Mouse (Mus musculus) heart, embryonic 11.5 days (tissue): ENCODE measurements around the gene Fam210b. TPM values are rescaled to one million over a fixed set of nuclear protein-coding genes. Genes with fewer than 3 reads are reported as not detected.

ENCODE experiments used
- ATAC-seq: fragments of 200-750 bp; cut with Nextera tagmentation; replicated peaks from 2 replicates; pipeline ENCODE4 v1.8.0; 2017; ENCODE audit warnings: moderate library complexity; ENCODE audit not compliant: insufficient number of reproducible peaks, low FRiP score, low TSS enrichment
- H3K27ac ChIP-seq: fragments of 300-500 bp; sonication (generic); 2 replicates; pipeline ENCODE4 v1.5.1; 2014; ENCODE audit warnings: mild to moderate bottlenecking, low read depth, low read length
- H3K27me3 ChIP-seq: fragments of 300-500 bp; sonication (generic); 2 replicates; pipeline ENCODE4 v1.6.1; 2014; ENCODE audit warnings: mild to moderate bottlenecking, low read length, mixed read lengths; ENCODE audit not compliant: control insufficient read depth, insufficient read depth
- H3K36me3 ChIP-seq: fragments of 300-500 bp; sonication (generic); 2 replicates; pipeline ENCODE4 v1.6.1; 2014; ENCODE audit warnings: mild to moderate bottlenecking, low read length, moderate library complexity, mixed read lengths; ENCODE audit not compliant: control insufficient read depth, insufficient read depth
- H3K4me1 ChIP-seq: fragments of 300-500 bp; sonication (generic); 2 replicates; pipeline ENCODE4 v1.6.1; 2014; ENCODE audit warnings: low read length; ENCODE audit not compliant: control insufficient read depth, insufficient read depth
- H3K4me2 ChIP-seq: fragments of 300-500 bp; sonication (generic); 2 replicates; pipeline ENCODE4 v1.6.1; 2014; ENCODE audit warnings: mild to moderate bottlenecking, moderate library complexity
- H3K4me3 ChIP-seq: fragments of 300-500 bp; sonication (generic); 2 replicates; pipeline ENCODE4 v1.5.1; 2014; ENCODE audit warnings: low read depth, low read length
- H3K9ac ChIP-seq: fragments of 300-500 bp; sonication (generic); 2 replicates; pipeline ENCODE4 v1.6.1; 2014; ENCODE audit warnings: mild to moderate bottlenecking, low read depth, low read length, moderate library complexity
- H3K9me3 ChIP-seq: fragments of 300-500 bp; sonication (generic); replicated peaks from 2 replicates; pipeline ENCODE4 v1.6.1; 2016; ENCODE audit warnings: low read length; ENCODE audit not compliant: control insufficient read depth
- WGBS: fragments of 180-500 bp; shearing (Covaris S2); extraction: QIAGEN DNeasy Blood & Tissue Kit; methylation state at CpG from one replicate; pipeline ENCODE4 v1.1.7; 2014; ENCODE audit not compliant: insufficient replicate concordance; 5-methylcytosine and 5-hydroxymethylcytosine counted together
- polyA plus RNA-seq: library from polyadenylated mRNA; unstranded; fragments of >200 nt; fragmentation: Nextera tagmentation; extraction: Ambion mirVana; gene quantifications from 2 replicates; pipeline ENCODE4 v1.2.1, GENCODE M21; 2014

Gene Fam210b
- polyA plus RNA-seq, 1 experiment from 2014 or later, result 24.1 TPM

- Histone ChIP-seq H3K36me3 (peaks cover 39% of the 10 kb centered on the region), H3K4me1 (no peaks in the 10 kb centered on the region), H3K27me3 (no peaks in the 10 kb centered on the region), H3K9ac (no peak overlapping the region), H3K27ac (no peak overlapping the region), H3K4me3 (no peak overlapping the region), H3K9me3 (no peaks in the 10 kb centered on the region), H3K4me2 (no peak overlapping the region)
- ATAC-seq, result no peak
- WGBS, result 84% methylated on average over 7 of the region's 7 CpGs
Measured at GRCm38 (mm10) chr2:172363176-172363575, 17.8 kb downstream of the Fam210b start.

GRCm38 (mm10) chr2:172370411-172371223 is 25.3 kb downstream of the Fam210b start, which contains the start of the genes Aurka and Cstf1:
TSS of gene Aurka (minus strand) at chr2:172370535.
TSS of gene Cstf1 (plus strand) at chr2:172370681.
- WGBS, result under 1% methylated on average over 65 of the region's 66 CpGs
- ATAC-seq, result peak; percentile 97
- Histone ChIP-seq H3K4me2 (peak within 1 kb of the TSS; percentile 76), H3K36me3 (peaks cover 23% of the 10 kb centered on the region), H3K9ac (peak within 1 kb of the TSS; percentile 94), H3K27me3 (no peaks in the 10 kb centered on the region), H3K4me1 (peaks cover 15% of the 10 kb centered on the region), H3K27ac (peak within 1 kb of the TSS; percentile 74), H3K4me3 (peak within 1 kb of the TSS; percentile 85), H3K9me3 (no peaks in the 10 kb centered on the region)

- Histone ChIP-seq H3K9ac (peak overlapping the region; percentile 94), H3K27me3 (no peaks in the 10 kb centered on the region), H3K4me3 (peak overlapping the region; percentile 85), H3K4me1 (peaks cover 15% of the 10 kb centered on the region), H3K4me2 (peak overlapping the region; percentile 72), H3K9me3 (no peaks in the 10 kb centered on the region), H3K36me3 (peaks cover 29% of the 10 kb centered on the region), H3K27ac (peak overlapping the region; percentile 74)
- no peak for ATAC-seq
- WGBS, result 0% methylated on average over 11 of the region's 11 CpGs
Measured at GRCm38 (mm10) chr2:172371258-172371657, 25.9 kb downstream of the Fam210b start.

- H3K4me3 ChIP-seq, result no peak overlapping the region
- ATAC-seq, result no peak
- H3K27me3 ChIP-seq, result no peaks in the 10 kb centered on the region
- H3K36me3 ChIP-seq, result peaks cover 60% of the 10 kb centered on the region
- no peak overlapping the region for H3K4me2 ChIP-seq
- no peak overlapping the region for H3K27ac ChIP-seq
- 90% methylated on average over 4 of the region's 4 CpGs for WGBS
- H3K9ac ChIP-seq, result no peak overlapping the region
- no peaks in the 10 kb centered on the region for H3K9me3 ChIP-seq
- peaks cover 6% of the 10 kb centered on the region for H3K4me1 ChIP-seq
Measured at GRCm38 (mm10) chr2:172376551-172376950, 31.2 kb downstream of the Fam210b start.

- Histone ChIP-seq H3K27me3 (no peaks in the 10 kb centered on the region), H3K27ac (no peak overlapping the region), H3K4me2 (no peak overlapping the region), H3K9ac (no peak overlapping the region), H3K36me3 (peaks cover 61% of the 10 kb centered on the region), H3K4me3 (no peak overlapping the region), H3K9me3 (no peaks in the 10 kb centered on the region), H3K4me1 (peaks cover under 1% of the 10 kb centered on the region; the same call in 1 of the 2 replicates)
- WGBS, result 61% methylated on average over 5 of the region's 5 CpGs
- no peak for ATAC-seq
Measured at GRCm38 (mm10) chr2:172376999-172377515, 31.7 kb downstream of the Fam210b start.

GRCm38 (mm10) chr2:172378332-172378731 is 33.0 kb downstream of the Fam210b start:
- WGBS, result 66% methylated on average over 7 of the region's 7 CpGs
- ATAC-seq, result no peak
- Histone ChIP-seq H3K4me1 (no peaks in the 10 kb centered on the region), H3K9ac (no peak overlapping the region), H3K27ac (no peak overlapping the region), H3K36me3 (peaks cover 57% of the 10 kb centered on the region), H3K4me2 (no peak overlapping the region), H3K4me3 (no peak overlapping the region), H3K27me3 (no peaks in the 10 kb centered on the region), H3K9me3 (no peaks in the 10 kb centered on the region)

GRCm38 (mm10) chr2:172380513-172380912 is 35.1 kb downstream of the Fam210b start:
- H3K4me1 ChIP-seq, result peaks cover 4% of the 10 kb centered on the region; the same call in 1 of the 2 replicates
- no peak overlapping the region for H3K4me2 ChIP-seq
- H3K9ac ChIP-seq, result no peak overlapping the region
- H3K9me3 ChIP-seq, result no peaks in the 10 kb centered on the region
- ATAC-seq, result no peak
- no peak overlapping the region for H3K4me3 ChIP-seq
- 92% methylated on average over 17 of the region's 17 CpGs for WGBS
- H3K36me3 ChIP-seq, result peaks cover 46% of the 10 kb centered on the region
- no peak overlapping the region for H3K27ac ChIP-seq
- no peaks in the 10 kb centered on the region for H3K27me3 ChIP-seq

- H3K4me1 ChIP-seq, result peaks cover 4% of the 10 kb centered on the region; the same call in 1 of the 2 replicates
- no peak overlapping the region for H3K9ac ChIP-seq
- H3K36me3 ChIP-seq, result peaks cover 39% of the 10 kb centered on the region
- no peak overlapping the region for H3K4me3 ChIP-seq
- WGBS, result 90% methylated on average over 11 of the region's 11 CpGs
- no peak overlapping the region for H3K4me2 ChIP-seq
- no peak for ATAC-seq
- no peaks in the 10 kb centered on the region for H3K27me3 ChIP-seq
- H3K27ac ChIP-seq, result no peak overlapping the region
- no peaks in the 10 kb centered on the region for H3K9me3 ChIP-seq
Measured at GRCm38 (mm10) chr2:172381341-172381740, 36.0 kb downstream of the Fam210b start.
